Mouse (Mus musculus) myocyte (in vitro differentiated cells): ENCODE measurements around the gene Cacna2d4.

ENCODE experiments used
- CEBPB ChIP-seq: IDR thresholded peaks from 2 replicates; pipeline ENCODE4 v1.6.1; 2011; ENCODE audit warnings: mild to moderate bottlenecking, moderate library complexity; ENCODE audit not compliant: poor library complexity, insufficient read depth, severe bottlenecking
- E2F4 ChIP-seq: IDR thresholded peaks from one replicate; pipeline ENCODE4 v1.6.1; 2011; ENCODE audit warnings: mild to moderate bottlenecking, control low read depth, moderate library complexity; ENCODE audit not compliant: insufficient read depth
- MAX ChIP-seq: IDR thresholded peaks from one replicate; pipeline ENCODE4 v1.6.1; 2011; ENCODE audit warnings: low read depth, mild to moderate bottlenecking, control low read depth
- MYOD1 ChIP-seq, 3 experiments: IDR thresholded peaks; one replicate each; pipeline ENCODE4 v1.6.1; 2011; ENCODE audit warnings: control low read depth in 2 of 3, low read depth in 2 of 3, mild to moderate bottlenecking in 2 of 3, moderate library complexity in 1 of 3; ENCODE audit not compliant: insufficient read length in 2 of 3, control insufficient read depth in 1 of 3
- MYOG ChIP-seq, 3 experiments: IDR thresholded peaks; one replicate each; pipeline ENCODE4 v1.6.1; 2011; ENCODE audit warnings: control low read depth in 2 of 3, low read depth in 2 of 3, mild to moderate bottlenecking in 2 of 3; ENCODE audit not compliant: insufficient read length in 2 of 3, control insufficient read depth in 1 of 3, insufficient read depth in 1 of 3
- POLR2A ChIP-seq: IDR thresholded peaks from one replicate; pipeline ENCODE4 v1.6.1; 2011; ENCODE audit warnings: low read depth, mild to moderate bottlenecking, control low read depth, moderate library complexity; ENCODE audit not compliant: insufficient read length
- REST ChIP-seq: IDR thresholded peaks from one replicate; pipeline ENCODE4 v1.6.1; 2011; ENCODE audit warnings: mild to moderate bottlenecking, control low read depth, moderate library complexity; ENCODE audit not compliant: insufficient read depth, insufficient read length
- SRF ChIP-seq: IDR thresholded peaks from one replicate; pipeline ENCODE4 v1.6.1; 2011; ENCODE audit warnings: low read depth; ENCODE audit not compliant: control insufficient read depth, insufficient read length
- TCF12 ChIP-seq: IDR thresholded peaks from one replicate; pipeline ENCODE4 v1.6.1; 2011; ENCODE audit warnings: mild to moderate bottlenecking, control low read depth; ENCODE audit not compliant: poor library complexity, insufficient read depth, severe bottlenecking
- TCF3 ChIP-seq: IDR thresholded peaks from one replicate; pipeline ENCODE4 v1.6.1; 2011; ENCODE audit warnings: low read depth, control low read depth; ENCODE audit not compliant: insufficient read length
- USF1 ChIP-seq: IDR thresholded peaks from one replicate; pipeline ENCODE4 v1.6.1; 2011; ENCODE audit warnings: low read depth, mild to moderate bottlenecking, control low read depth, moderate library complexity

- TF ChIP-seq POLR2A, result no peak
- no peak for TF ChIP-seq USF1
- no peak for TF ChIP-seq E2F4
- no peak for TF ChIP-seq TCF3
- TF ChIP-seq MAX, result no peak
- no peak for TF ChIP-seq TCF12
- TF ChIP-seq REST, result peak; percentile 67
- TF ChIP-seq CEBPB, result no peak
- no peak for TF ChIP-seq MYOG (IDR thresholded peaks at IDR 0.05; ENCODE audit: control insufficient read depth in 1 of 3, insufficient read depth in 1 of 3, insufficient read length in 2 of 3, low read depth in 2 of 3)
- no peak for TF ChIP-seq MYOD1 (IDR thresholded peaks at IDR 0.05; ENCODE audit: control insufficient read depth in 1 of 3, insufficient read length in 2 of 3, low read depth in 2 of 3)
- no peak for TF ChIP-seq SRF
Measured at GRCm38 (mm10) chr6:119233066-119233465, 3.3 kb upstream of the Cacna2d4 start.
